Mouse (Mus musculus) neural tube, embryonic 14.5 days (tissue): ENCODE data around the gene Lhfpl3. TPM values are rescaled to one million over a fixed set of nuclear protein-coding genes. Genes with fewer than 3 reads are reported as not detected.

Source experiments
- ATAC-seq: fragments of 200-750 bp; cut with Nextera tagmentation; 2 replicates; pipeline ENCODE4 v1.8.0; 2017; ENCODE audit warnings: low read depth, mild to moderate bottlenecking, moderate TSS enrichment, moderate library complexity
- H3K27ac ChIP-seq: fragments of 300-500 bp; sonication (generic); 2 replicates; pipeline ENCODE4 v1.5.1; 2014; ENCODE audit warnings: low read depth, mild to moderate bottlenecking, control low read depth, low read length, moderate library complexity, mixed read lengths
- H3K27me3 ChIP-seq: fragments of 300-500 bp; sonication (generic); 2 replicates; pipeline ENCODE4 v1.6.1; 2014; ENCODE audit warnings: low read length; ENCODE audit not compliant: control insufficient read depth, insufficient read depth
- H3K36me3 ChIP-seq: fragments of 300-500 bp; sonication (generic); 2 replicates; pipeline ENCODE4 v1.6.1; 2014; ENCODE audit warnings: low read length, mixed read lengths; ENCODE audit not compliant: control insufficient read depth, insufficient read depth
- H3K4me1 ChIP-seq: fragments of 300-500 bp; sonication (generic); 2 replicates; pipeline ENCODE4 v1.6.1; 2014; ENCODE audit warnings: low read length; ENCODE audit not compliant: control insufficient read depth, insufficient read depth
- H3K4me2 ChIP-seq: fragments of 300-500 bp; sonication (generic); 2 replicates; pipeline ENCODE4 v1.6.1; 2014; ENCODE audit warnings: mild to moderate bottlenecking, low read depth, low read length, control low read depth
- H3K4me3 ChIP-seq: fragments of 300-500 bp; sonication (generic); 2 replicates; pipeline ENCODE4 v1.5.1; 2014; ENCODE audit warnings: low read depth, low read length, control low read depth, mixed read lengths
- H3K9ac ChIP-seq: fragments of 300-500 bp; sonication (generic); replicated peaks from 2 replicates; pipeline ENCODE4 v1.6.1; 2014; ENCODE audit warnings: low read depth, mild to moderate bottlenecking, control low read depth, low read length, mixed read lengths
- H3K9me3 ChIP-seq: fragments of 300-500 bp; sonication (generic); 2 replicates; pipeline ENCODE4 v1.6.1; 2016; ENCODE audit warnings: low read length; ENCODE audit not compliant: control insufficient read depth
- WGBS: fragments of 180-500 bp; shearing (Covaris S2); extraction: QIAGEN DNeasy Blood & Tissue Kit; methylation state at CpG from one replicate; pipeline ENCODE4 v1.1.7; 2014; 5-methylcytosine and 5-hydroxymethylcytosine counted together
- polyA plus RNA-seq: library from polyadenylated mRNA; unstranded; fragments of >200 nt; fragmentation: Nextera tagmentation; extraction: Ambion mirVana; gene quantifications from 2 replicates; pipeline ENCODE4 v1.2.1, GENCODE M21; 2014

Lhfpl3 gene
- polyA plus RNA-seq, 1 experiment from 2014 or later = 27.6 TPM

DNA sequence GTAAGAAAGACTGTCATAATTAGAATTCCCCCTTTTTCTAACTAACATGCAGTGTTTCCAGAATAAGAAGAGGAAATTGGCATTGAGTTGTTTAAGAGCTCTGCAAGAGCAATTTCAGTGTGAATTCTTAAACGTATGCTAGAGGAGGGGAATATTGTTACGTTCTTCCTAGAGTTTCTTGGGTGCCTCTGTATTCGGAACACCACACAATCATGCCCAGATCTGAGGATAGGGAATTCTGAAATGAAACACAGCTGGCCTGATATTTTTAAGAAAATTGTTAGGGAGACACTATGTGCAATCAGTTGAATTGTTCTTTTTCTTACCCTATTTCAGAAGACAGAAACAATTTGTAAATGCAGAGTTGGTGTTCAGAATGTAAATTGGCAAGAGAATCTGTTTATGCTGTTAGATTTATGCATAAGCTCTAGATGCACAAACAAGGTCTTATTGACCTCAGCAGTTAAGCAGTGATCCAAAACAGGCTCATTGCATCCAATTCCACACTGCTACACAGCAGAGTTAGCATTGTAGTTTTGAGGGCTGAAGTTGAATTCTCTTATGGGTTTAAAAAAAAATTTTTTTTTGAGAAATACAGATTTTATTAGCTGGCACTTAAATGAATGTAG, 84.1 kb downstream of the Lhfpl3 start:
- Histone ChIP-seq H3K27ac (no peak overlapping the region), H3K4me2 (no peak overlapping the region), H3K27me3 (no peaks in the 10 kb centered on the region), H3K4me1 (no peaks in the 10 kb centered on the region), H3K36me3 (no peaks in the 10 kb centered on the region), H3K9ac (no peak overlapping the region), H3K4me3 (no peak overlapping the region), H3K9me3 (no peaks in the 10 kb centered on the region)
- WGBS = 87% methylated on average over 3 of the region's 3 CpGs
- no peak for ATAC-seq

DNA sequence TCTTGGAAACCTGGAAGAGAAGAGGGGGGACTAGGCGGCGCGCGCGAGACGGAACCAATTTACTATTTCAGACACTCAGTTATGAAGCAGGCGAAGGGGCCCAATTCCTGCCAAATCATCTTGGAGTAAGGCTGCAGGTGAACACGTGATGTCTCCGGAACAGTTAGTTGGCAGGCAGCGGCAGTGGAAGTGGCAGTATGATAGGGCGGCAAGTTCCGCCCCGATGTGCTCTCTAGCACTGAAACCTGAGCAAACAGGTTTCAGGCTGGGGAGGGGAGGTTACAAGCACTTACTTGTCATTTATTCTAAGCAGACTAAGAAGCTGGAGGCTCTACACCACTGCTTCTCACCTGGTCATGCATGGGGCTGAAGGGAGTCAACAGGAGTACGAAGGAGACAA, 105.7 kb downstream of the Lhfpl3 start:
- no peaks in the 10 kb centered on the region for H3K36me3 ChIP-seq
- no peaks in the 10 kb centered on the region for H3K4me1 ChIP-seq
- no peak overlapping the region for H3K27ac ChIP-seq
- no peak overlapping the region for H3K4me2 ChIP-seq
- no peaks in the 10 kb centered on the region for H3K9me3 ChIP-seq
- 65% methylated on average over 14 of the region's 14 CpGs for WGBS
- H3K27me3 ChIP-seq = no peaks in the 10 kb centered on the region
- H3K9ac ChIP-seq = no peak overlapping the region
- no peak for ATAC-seq
- no peak overlapping the region for H3K4me3 ChIP-seq

DNA sequence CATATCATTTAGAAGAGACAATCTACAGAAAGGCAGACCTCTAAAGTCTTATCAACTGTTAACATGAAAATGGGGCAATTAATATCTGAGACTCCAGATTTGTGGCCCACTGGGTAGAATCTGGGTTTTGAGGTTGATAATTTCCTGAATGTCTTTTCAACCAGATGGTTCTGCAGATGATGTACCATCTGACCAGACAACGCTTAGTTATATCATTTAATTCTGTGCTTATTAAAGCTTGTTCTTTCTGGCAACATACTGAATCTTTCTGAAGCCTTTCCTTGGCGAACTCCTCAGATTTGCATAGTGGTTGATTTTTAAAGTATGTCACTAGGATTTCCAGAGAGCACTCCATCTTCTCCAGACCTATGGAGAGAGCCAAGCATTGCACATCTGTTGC, 107.6 kb downstream of the Lhfpl3 start:
- Histone ChIP-seq H3K4me3 (no peak overlapping the region), H3K27me3 (no peaks in the 10 kb centered on the region), H3K27ac (no peak overlapping the region), H3K9ac (no peak overlapping the region), H3K4me1 (no peaks in the 10 kb centered on the region), H3K36me3 (no peaks in the 10 kb centered on the region), H3K4me2 (no peak overlapping the region), H3K9me3 (no peaks in the 10 kb centered on the region)
- 93% methylated on average over 2 of the region's 2 CpGs for WGBS
- no peak for ATAC-seq

- no peaks in the 10 kb centered on the region for H3K27me3 ChIP-seq
- H3K9ac ChIP-seq = no peak overlapping the region
- H3K4me3 ChIP-seq = no peak overlapping the region
- H3K27ac ChIP-seq = no peak overlapping the region
- ATAC-seq = no peak
- H3K36me3 ChIP-seq = no peaks in the 10 kb centered on the region
- 89% methylated on average over 4 of the region's 4 CpGs for WGBS
- no peak overlapping the region for H3K4me2 ChIP-seq
- H3K9me3 ChIP-seq = no peaks in the 10 kb centered on the region
- H3K4me1 ChIP-seq = no peaks in the 10 kb centered on the region
Measured at GRCm38 (mm10) chr5:22856480-22856879, 110.6 kb downstream of the Lhfpl3 start.

- Histone ChIP-seq H3K27me3 (no peaks in the 10 kb centered on the region), H3K9ac (no peak overlapping the region), H3K36me3 (no peaks in the 10 kb centered on the region), H3K4me3 (no peak overlapping the region), H3K9me3 (no peaks in the 10 kb centered on the region), H3K4me2 (no peak overlapping the region), H3K4me1 (no peaks in the 10 kb centered on the region), H3K27ac (no peak overlapping the region)
- no peak for ATAC-seq
- 32% methylated on average over 1 of the region's 1 CpGs for WGBS
Measured at GRCm38 (mm10) chr5:22861399-22861798, 115.5 kb downstream of the Lhfpl3 start.

- Histone ChIP-seq H3K27me3 (no peaks in the 10 kb centered on the region), H3K9ac (no peak overlapping the region), H3K36me3 (no peaks in the 10 kb centered on the region), H3K27ac (no peak overlapping the region), H3K9me3 (no peaks in the 10 kb centered on the region), H3K4me3 (no peak overlapping the region), H3K4me1 (no peaks in the 10 kb centered on the region), H3K4me2 (no peak overlapping the region)
- no peak for ATAC-seq
- WGBS = 87% methylated on average over 5 of the region's 5 CpGs
Measured at GRCm38 (mm10) chr5:22869031-22869430, 123.2 kb downstream of the Lhfpl3 start.

- Histone ChIP-seq H3K9ac (no peak overlapping the region), H3K9me3 (no peaks in the 10 kb centered on the region), H3K4me2 (no peak overlapping the region), H3K27ac (no peak overlapping the region), H3K4me3 (no peak overlapping the region), H3K4me1 (no peaks in the 10 kb centered on the region), H3K36me3 (no peaks in the 10 kb centered on the region), H3K27me3 (no peaks in the 10 kb centered on the region)
- no peak for ATAC-seq
- 71% methylated on average over 1 of the region's 1 CpGs for WGBS
Measured at GRCm38 (mm10) chr5:22872417-22872816, 126.6 kb downstream of the Lhfpl3 start.

- H3K36me3 ChIP-seq = no peaks in the 10 kb centered on the region
- H3K4me2 ChIP-seq = no peak overlapping the region
- no peaks in the 10 kb centered on the region for H3K27me3 ChIP-seq
- H3K9me3 ChIP-seq = no peaks in the 10 kb centered on the region
- no peak for ATAC-seq
- no peak overlapping the region for H3K9ac ChIP-seq
- no peaks in the 10 kb centered on the region for H3K4me1 ChIP-seq
- H3K4me3 ChIP-seq = no peak overlapping the region
- no peak overlapping the region for H3K27ac ChIP-seq
- WGBS = 88% methylated on average over 3 of the region's 3 CpGs
Measured at GRCm38 (mm10) chr5:22888345-22888744, 142.5 kb downstream of the Lhfpl3 start.

DNA sequence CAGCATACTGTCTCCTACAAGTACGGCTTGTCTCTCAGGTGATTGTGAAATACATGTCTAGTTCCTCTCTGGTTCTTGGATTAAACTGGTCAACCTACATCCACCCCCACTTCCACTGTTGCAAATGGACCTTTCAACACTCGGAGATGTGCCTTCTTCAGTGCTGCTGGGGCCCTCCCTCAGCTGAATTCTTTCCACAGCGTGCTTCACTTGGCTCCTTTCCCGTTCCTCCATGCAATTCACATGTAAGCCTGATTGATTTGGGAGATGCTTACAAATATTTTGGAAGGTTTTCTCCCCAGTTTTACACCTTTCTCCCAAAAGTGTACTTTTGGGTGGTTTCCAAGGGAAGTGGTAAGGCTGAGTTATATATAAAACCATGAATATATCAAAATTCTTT, 143.6 kb downstream of the Lhfpl3 start:
- 82% methylated on average over 4 of the region's 4 CpGs for WGBS
- no peak overlapping the region for H3K9ac ChIP-seq
- no peaks in the 10 kb centered on the region for H3K4me1 ChIP-seq
- H3K36me3 ChIP-seq = no peaks in the 10 kb centered on the region
- no peaks in the 10 kb centered on the region for H3K9me3 ChIP-seq
- H3K27ac ChIP-seq = no peak overlapping the region
- H3K4me2 ChIP-seq = no peak overlapping the region
- no peak for ATAC-seq
- H3K27me3 ChIP-seq = no peaks in the 10 kb centered on the region
- no peak overlapping the region for H3K4me3 ChIP-seq
